Mouse (Mus musculus): ENCODE results near the gene Arhgap22.

GRCm38 (mm10) chr14:33312309-33312708 lies 98.5 kb downstream of the Arhgap22 start:
- TF ChIP-seq POLR2A (IDR thresholded peaks at IDR 0.05; ENCODE audit: borderline replicate concordance, low read depth, low read length) (no peak), CTCF (IDR thresholded peaks at IDR 0.05; ENCODE audit: low read depth, low read length) (no peak)
